Mouse (Mus musculus): ENCODE measurements around the gene Eomes. TPM values are rescaled to one million over a fixed set of nuclear protein-coding genes. Genes with fewer than 3 reads are reported as not detected.

The Eomes gene
- polyA plus RNA-seq, 1 experiment from 2014 or later = 0.14 TPM

GRCm38 (mm10) chr9:118488896-118489578 is 11.0 kb downstream of the Eomes start:
- no peak overlapping the region for H3K27ac ChIP-seq
- WGBS = under 1% methylated on average over 20 of the region's 20 CpGs
- no peaks in the 10 kb centered on the region for H3K9me3 ChIP-seq
- peaks cover 71% of the 10 kb centered on the region for H3K27me3 ChIP-seq
- H3K9ac ChIP-seq = no peak overlapping the region
- H3K4me3 ChIP-seq = peak overlapping the region; percentile 29
- H3K4me1 ChIP-seq = peaks cover 30% of the 10 kb centered on the region
- H3K36me3 ChIP-seq = no peaks in the 10 kb centered on the region
- H3K4me2 ChIP-seq = peak overlapping the region; percentile 63
- ATAC-seq (ENCODE audit: insufficient number of reproducible peaks, low FRiP score, low TSS enrichment, low read depth) = no peak

DNA sequence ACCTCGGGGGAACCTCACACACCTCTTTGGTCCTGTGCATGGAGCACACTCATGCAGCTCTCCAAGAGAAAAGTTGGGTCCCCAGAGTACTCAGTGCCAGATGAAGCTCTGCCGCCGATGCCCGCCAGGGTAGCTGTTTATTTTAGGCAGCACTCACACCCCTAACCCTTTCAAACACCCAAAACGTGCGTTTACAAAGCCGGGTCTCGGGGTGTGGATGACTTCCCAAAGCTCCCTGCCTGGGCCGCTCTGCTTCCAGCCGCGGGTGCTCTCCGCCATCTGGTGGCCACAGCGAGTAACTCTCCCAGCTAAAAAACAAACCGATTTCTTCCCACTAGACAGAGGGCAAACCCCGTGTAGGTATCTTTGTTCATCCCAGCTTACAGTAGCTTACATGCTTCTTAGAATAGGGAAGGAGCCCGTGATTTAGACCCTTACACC is 11.6 kb downstream of the Eomes start:
- peaks cover 30% of the 10 kb centered on the region for H3K4me1 ChIP-seq
- no peak overlapping the region for H3K27ac ChIP-seq
- ATAC-seq (ENCODE audit: insufficient number of reproducible peaks, low FRiP score, low TSS enrichment, low read depth) = peak; percentile 69
- peak overlapping the region; percentile 29 for H3K4me3 ChIP-seq
- peaks cover 66% of the 10 kb centered on the region for H3K27me3 ChIP-seq
- WGBS = under 1% methylated on average over 16 of the region's 16 CpGs
- H3K4me2 ChIP-seq = peak overlapping the region; percentile 63
- no peaks in the 10 kb centered on the region for H3K36me3 ChIP-seq
- no peak overlapping the region for H3K9ac ChIP-seq
- H3K9me3 ChIP-seq = no peaks in the 10 kb centered on the region

- WGBS = 80% methylated on average over 4 of the region's 4 CpGs
Measured at GRCm38 (mm10) chr9:118491195-118491594, 13.2 kb downstream of the Eomes start.

DNA sequence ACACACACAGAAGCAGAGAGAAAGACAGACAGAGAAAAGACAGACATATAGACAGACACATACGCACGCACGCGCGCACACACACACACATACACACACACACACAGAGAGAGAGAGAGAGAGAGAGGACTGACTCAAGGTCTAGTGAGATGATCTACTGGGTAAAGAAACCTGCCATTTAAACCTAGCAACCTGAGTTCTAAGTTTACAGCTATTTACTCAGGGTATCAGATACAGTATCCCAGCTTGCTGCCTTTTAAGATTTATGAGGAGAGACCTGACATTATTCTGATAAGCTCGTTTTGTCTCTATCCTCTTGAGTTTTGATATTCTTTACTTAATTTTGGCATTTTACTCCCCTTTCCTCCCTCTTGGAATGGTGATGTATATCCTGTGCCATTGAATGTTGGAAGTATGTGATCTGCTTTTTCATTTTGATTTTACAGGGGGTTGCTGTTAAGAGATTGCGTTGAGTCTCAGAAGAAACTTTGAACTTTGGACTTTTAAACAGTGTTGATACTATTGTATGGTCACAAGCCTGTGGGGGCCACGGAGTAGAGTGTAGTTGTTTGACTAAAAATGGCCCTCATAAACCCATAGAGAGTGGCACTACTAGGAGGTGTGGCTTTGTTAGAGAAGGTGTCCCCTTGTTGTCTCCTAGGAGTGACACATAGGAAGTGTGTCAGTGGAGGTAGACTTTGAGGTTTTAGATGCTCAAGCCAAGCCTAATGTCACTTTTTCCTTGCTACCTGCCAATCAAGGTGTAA is 15.1 kb downstream of the Eomes start:
- 81% methylated on average over 8 of the region's 8 CpGs for WGBS
- H3K27me3 ChIP-seq = peaks cover 31% of the 10 kb centered on the region
- peaks cover 14% of the 10 kb centered on the region for H3K4me1 ChIP-seq
- no peaks in the 10 kb centered on the region for H3K9me3 ChIP-seq
- H3K27ac ChIP-seq = no peak overlapping the region
- H3K4me2 ChIP-seq = no peak overlapping the region
- no peak overlapping the region for H3K9ac ChIP-seq
- no peak overlapping the region for H3K4me3 ChIP-seq
- no peaks in the 10 kb centered on the region for H3K36me3 ChIP-seq
- ATAC-seq (ENCODE audit: insufficient number of reproducible peaks, low FRiP score, low TSS enrichment, low read depth) = no peak

More at GRCm38 (mm10) chr9:118491195-118491594, 13.2 kb downstream of the Eomes start:
- no peak overlapping the region for H3K9ac ChIP-seq
- peaks cover 50% of the 10 kb centered on the region for H3K27me3 ChIP-seq
- no peak overlapping the region for H3K27ac ChIP-seq
- H3K4me3 ChIP-seq = no peak overlapping the region
- no peak overlapping the region for H3K4me2 ChIP-seq
- H3K4me1 ChIP-seq = peaks cover 30% of the 10 kb centered on the region
- no peaks in the 10 kb centered on the region for H3K36me3 ChIP-seq
- ATAC-seq (ENCODE audit: insufficient number of reproducible peaks, low FRiP score, low TSS enrichment, low read depth) = no peak
- H3K9me3 ChIP-seq = no peaks in the 10 kb centered on the region

GRCm38 (mm10) chr9:118494106-118494505 is 16.1 kb downstream of the Eomes start:
- H3K27me3 ChIP-seq = peaks cover 22% of the 10 kb centered on the region
- no peak for ATAC-seq (ENCODE audit: insufficient number of reproducible peaks, low FRiP score, low TSS enrichment, low read depth)
- no peaks in the 10 kb centered on the region for H3K36me3 ChIP-seq
- H3K27ac ChIP-seq = no peak overlapping the region
- H3K9me3 ChIP-seq = no peaks in the 10 kb centered on the region
- H3K4me2 ChIP-seq = no peak overlapping the region
- peaks cover 4% of the 10 kb centered on the region for H3K4me1 ChIP-seq
- 83% methylated on average over 5 of the region's 5 CpGs for WGBS
- H3K4me3 ChIP-seq = no peak overlapping the region
- H3K9ac ChIP-seq = no peak overlapping the region

- Histone ChIP-seq H3K4me3 (no peak overlapping the region), H3K27ac (no peak overlapping the region), H3K36me3 (no peaks in the 10 kb centered on the region), H3K9me3 (no peaks in the 10 kb centered on the region), H3K27me3 (peaks cover 8% of the 10 kb centered on the region; the same call in 1 of the 2 replicates), H3K4me2 (no peak overlapping the region), H3K9ac (no peak overlapping the region), H3K4me1 (no peaks in the 10 kb centered on the region)
- WGBS = 89% methylated on average over 3 of the region's 3 CpGs
- ATAC-seq (ENCODE audit: insufficient number of reproducible peaks, low FRiP score, low TSS enrichment, low read depth) = no peak
Measured at GRCm38 (mm10) chr9:118495933-118496332, 17.9 kb downstream of the Eomes start.

DNA sequence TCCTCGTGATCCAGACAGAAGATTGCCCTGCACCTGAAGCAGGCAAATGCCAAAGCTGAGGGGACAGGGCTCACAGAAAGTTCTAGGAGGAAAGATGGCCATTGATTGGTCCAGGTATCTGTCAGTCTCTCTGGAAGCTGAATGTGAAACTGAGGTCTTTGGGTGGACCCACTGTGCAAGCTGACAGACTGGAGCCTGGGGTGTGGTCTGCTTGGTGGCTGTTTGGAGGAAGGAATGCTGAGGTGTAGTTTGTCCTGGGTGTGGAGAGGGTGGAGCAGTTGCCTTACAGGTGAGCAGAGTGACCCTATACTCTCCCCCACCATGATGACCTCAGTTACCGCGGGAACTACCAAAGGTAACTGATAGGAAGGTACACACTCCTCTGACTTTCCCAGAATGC is 18.9 kb downstream of the Eomes start:
- H3K9me3 ChIP-seq = no peaks in the 10 kb centered on the region
- H3K27ac ChIP-seq = no peak overlapping the region
- no peak overlapping the region for H3K4me3 ChIP-seq
- no peak overlapping the region for H3K4me2 ChIP-seq
- H3K27me3 ChIP-seq = peaks cover 2% of the 10 kb centered on the region; the same call in 1 of the 2 replicates
- no peak overlapping the region for H3K9ac ChIP-seq
- no peaks in the 10 kb centered on the region for H3K4me1 ChIP-seq
- 84% methylated on average over 3 of the region's 3 CpGs for WGBS
- H3K36me3 ChIP-seq = no peaks in the 10 kb centered on the region
- ATAC-seq (ENCODE audit: insufficient number of reproducible peaks, low FRiP score, low TSS enrichment, low read depth) = no peak

GRCm38 (mm10) chr9:118498061-118498460 is 20.0 kb downstream of the Eomes start:
- H3K9ac ChIP-seq = no peak overlapping the region
- 63% methylated on average over 7 of the region's 7 CpGs for WGBS
- no peaks in the 10 kb centered on the region for H3K27me3 ChIP-seq
- H3K9me3 ChIP-seq = no peaks in the 10 kb centered on the region
- H3K27ac ChIP-seq = no peak overlapping the region
- no peak overlapping the region for H3K4me2 ChIP-seq
- no peaks in the 10 kb centered on the region for H3K36me3 ChIP-seq
- H3K4me1 ChIP-seq = no peaks in the 10 kb centered on the region
- no peak overlapping the region for H3K4me3 ChIP-seq
- no peak for ATAC-seq (ENCODE audit: insufficient number of reproducible peaks, low FRiP score, low TSS enrichment, low read depth)

DNA sequence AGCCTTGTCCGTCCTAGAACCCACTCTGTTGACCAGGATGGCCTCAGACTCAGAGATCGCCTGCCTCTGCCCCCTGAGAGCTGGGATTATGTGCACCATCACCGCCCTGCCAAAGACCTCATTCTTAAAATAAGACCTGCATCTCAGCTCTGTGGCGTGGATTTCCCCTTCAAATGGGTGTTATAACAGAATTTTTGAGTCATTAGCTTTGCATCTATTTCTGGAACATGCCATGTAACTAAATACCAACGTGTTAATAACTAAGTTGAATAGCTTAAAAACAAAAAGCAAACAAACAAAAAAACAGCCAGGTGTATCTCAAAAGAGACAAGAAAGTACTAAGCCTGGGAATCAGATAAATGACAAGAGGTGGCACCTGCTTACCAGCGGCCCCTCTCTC is 23.0 kb downstream of the Eomes start:
- Histone ChIP-seq H3K4me1 (no peaks in the 10 kb centered on the region), H3K27me3 (no peaks in the 10 kb centered on the region), H3K4me3 (no peak overlapping the region), H3K9me3 (no peaks in the 10 kb centered on the region), H3K9ac (no peak overlapping the region), H3K36me3 (no peaks in the 10 kb centered on the region), H3K4me2 (no peak overlapping the region), H3K27ac (no peak overlapping the region)
- ATAC-seq (ENCODE audit: insufficient number of reproducible peaks, low FRiP score, low TSS enrichment, low read depth) = no peak
- WGBS = 77% methylated on average over 6 of the region's 6 CpGs

GRCm38 (mm10) chr9:118504656-118505055 is 26.6 kb downstream of the Eomes start:
- Histone ChIP-seq H3K9me3 (no peaks in the 10 kb centered on the region), H3K36me3 (no peaks in the 10 kb centered on the region), H3K9ac (no peak overlapping the region), H3K27ac (no peak overlapping the region), H3K4me2 (no peak overlapping the region), H3K27me3 (no peaks in the 10 kb centered on the region), H3K4me1 (peaks cover 20% of the 10 kb centered on the region), H3K4me3 (no peak overlapping the region)
- WGBS = 86% methylated on average over 3 of the region's 3 CpGs
- ATAC-seq (ENCODE audit: insufficient number of reproducible peaks, low FRiP score, low TSS enrichment, low read depth) = no peak

DNA sequence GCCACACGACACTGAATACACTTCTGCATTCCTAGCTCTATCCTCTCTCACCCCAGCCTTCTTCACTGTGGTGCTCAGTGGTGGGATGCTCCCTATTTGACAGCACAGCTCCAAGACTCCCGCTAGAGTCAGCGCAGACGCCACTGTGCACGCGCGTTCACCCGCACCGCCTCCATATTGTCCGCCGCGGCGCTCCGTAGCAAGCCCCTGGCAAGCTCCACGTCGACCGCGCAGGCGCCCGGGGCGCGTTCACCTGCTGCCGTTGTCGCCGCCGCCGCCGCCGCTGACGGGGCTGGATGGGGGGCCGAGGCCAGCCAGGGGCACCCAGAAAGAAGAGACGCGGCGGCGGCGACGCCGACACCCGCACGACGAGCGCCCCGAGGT is 28.0 kb downstream of the Eomes start, which contains the start of gene Golga4:
Gene Golga4, plus strand, starts transcription at position 248 of the 384 bp plus-strand sequence.
- H3K36me3 ChIP-seq = 0 out of 2 replicates have a peak, but pooled peaks cover 3% of the 10 kb centered on the region
- peak within 1 kb of the TSS; percentile 22; the same call in 1 of the 2 replicates for H3K27ac ChIP-seq
- H3K4me2 ChIP-seq = peak within 1 kb of the TSS; percentile 88
- WGBS = under 1% methylated on average over 38 of the region's 43 CpGs
- peak within 1 kb of the TSS; percentile 74 for H3K9ac ChIP-seq
- H3K4me3 ChIP-seq = peak within 1 kb of the TSS; percentile 65
- peaks cover 25% of the 10 kb centered on the region for H3K4me1 ChIP-seq
- ATAC-seq (ENCODE audit: insufficient number of reproducible peaks, low FRiP score, low TSS enrichment, low read depth) = peak; percentile 79
- H3K9me3 ChIP-seq = no peaks in the 10 kb centered on the region
- no peaks in the 10 kb centered on the region for H3K27me3 ChIP-seq

Measured in limb, embryonic 15.5 days (tissue).